Mouse (Mus musculus): ENCODE measurements around the gene Lrrc23. TPM values are rescaled to one million over a fixed set of nuclear protein-coding genes. Genes with fewer than 3 reads are reported as not detected.
A peak's percentile ranks its signal among the peaks of the same experiment; 100 is the strongest.

Gene Lrrc23
- polyA plus RNA-seq, 1 experiment from 2014 or later: 0.13 TPM

DNA sequence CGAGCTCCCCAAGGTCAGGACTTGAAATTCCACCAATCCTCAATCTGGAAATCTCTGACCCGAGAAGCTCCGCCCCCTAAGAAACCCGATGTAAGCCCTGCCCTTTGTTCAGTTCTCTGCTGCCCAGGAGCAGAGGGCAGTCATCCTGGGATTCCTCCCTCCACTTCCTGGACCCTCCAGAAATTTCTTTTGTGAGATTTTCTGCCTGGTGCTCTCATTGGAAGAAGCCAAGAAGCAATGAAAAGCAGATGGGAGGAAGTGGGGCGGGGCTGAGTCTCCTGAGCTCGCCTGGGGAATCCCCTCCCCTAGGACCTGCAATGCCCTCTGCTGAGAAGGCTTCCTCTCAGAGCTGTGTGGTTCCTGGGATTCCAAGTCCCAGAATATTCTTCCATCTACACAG, 2.9 kb upstream of the Lrrc23 start:
- H3K4me1 ChIP-seq (replicated peaks): peaks cover 9% of the 10 kb centered on the region
- H3K4me3 ChIP-seq (replicated peaks): peak overlapping the region; percentile 17; the same call in 1 of the 2 replicates
- H3K27me3 ChIP-seq (replicated peaks): peaks cover 9% of the 10 kb centered on the region
- H3K4me2 ChIP-seq (replicated peaks): peak overlapping the region; percentile 48
- H3K36me3 ChIP-seq: no peaks in the 10 kb centered on the region
- ATAC-seq: peak; percentile 49
- no peak overlapping the region for H3K27ac ChIP-seq
- H3K9me3 ChIP-seq: no peaks in the 10 kb centered on the region
- 0 out of 2 replicates have a peak overlapping the region, but pooled peaks have one; percentile 23 for H3K9ac ChIP-seq
- 19% methylated on average over 6 of the region's 6 CpGs for WGBS

DNA sequence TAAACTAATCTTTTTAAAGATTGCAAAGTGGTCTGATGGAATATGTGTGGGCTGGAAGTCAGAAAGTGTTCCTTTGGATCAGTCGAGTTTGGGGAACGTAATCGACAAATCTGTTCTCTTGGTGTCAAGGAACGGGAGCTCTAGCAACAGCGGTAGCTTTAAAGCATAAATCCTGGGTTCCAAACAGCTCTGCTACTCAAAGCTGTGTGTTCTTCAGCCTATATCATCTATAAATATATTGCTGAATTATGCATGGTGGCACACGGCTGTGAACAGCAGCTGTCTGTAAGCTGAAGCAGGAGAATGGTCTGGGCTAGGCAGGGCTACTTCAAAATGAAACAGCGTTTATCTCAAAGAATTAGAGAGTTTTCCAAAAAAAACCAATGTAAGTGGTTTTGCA, 1.4 kb upstream of the Lrrc23 start:
- no peak overlapping the region for H3K4me3 ChIP-seq (replicated peaks)
- peaks cover 9% of the 10 kb centered on the region for H3K4me1 ChIP-seq (replicated peaks)
- WGBS: 83% methylated on average over 7 of the region's 7 CpGs
- peaks cover 9% of the 10 kb centered on the region for H3K27me3 ChIP-seq (replicated peaks)
- no peak overlapping the region for H3K27ac ChIP-seq
- no peak for ATAC-seq
- no peak overlapping the region for H3K4me2 ChIP-seq (replicated peaks)
- no peaks in the 10 kb centered on the region for H3K36me3 ChIP-seq
- H3K9me3 ChIP-seq: no peaks in the 10 kb centered on the region
- H3K9ac ChIP-seq: no peak overlapping the region

DNA sequence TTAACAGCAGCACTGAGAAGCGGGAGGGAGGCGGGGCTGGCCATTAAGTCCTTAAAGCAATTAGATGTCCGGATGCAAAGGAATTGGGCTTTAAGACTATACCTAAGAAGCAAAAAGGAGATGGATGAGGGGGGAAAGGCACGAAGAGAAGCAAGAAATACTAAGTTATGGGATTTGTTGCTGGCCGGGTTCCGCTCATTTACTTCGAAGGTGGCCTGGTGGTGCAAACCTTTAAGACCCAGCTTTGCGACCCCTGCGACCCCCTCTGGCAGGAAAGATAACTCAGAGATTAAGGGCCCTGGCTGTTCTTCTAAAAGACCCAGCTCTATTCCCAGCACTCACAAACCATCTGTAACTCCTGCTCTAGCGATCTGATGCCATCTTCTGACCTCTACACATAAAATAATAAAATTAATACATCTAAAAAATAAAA, 473 bp upstream of the Lrrc23 start:
- ATAC-seq: no peak
- WGBS: 6% methylated on average over 10 of the region's 10 CpGs

DNA sequence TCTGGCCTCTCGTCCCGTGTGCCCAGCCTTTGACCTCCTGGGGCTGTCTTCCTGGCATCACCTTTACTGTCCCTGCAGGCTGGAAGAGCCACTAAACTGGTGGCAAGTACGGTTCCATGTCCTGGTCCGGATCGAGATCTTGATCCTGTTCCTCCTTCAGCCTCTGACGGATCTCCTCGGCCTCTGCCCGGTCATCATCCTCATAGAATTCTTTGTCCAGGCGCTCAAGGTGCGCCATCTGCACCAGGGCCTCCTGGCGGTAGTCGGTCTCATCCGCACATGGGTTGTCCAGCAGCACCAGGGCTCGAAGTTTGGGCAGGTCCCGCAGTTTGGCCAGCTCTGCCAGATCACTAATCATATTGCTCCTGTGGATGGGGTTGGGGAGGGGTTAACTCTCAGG, 9.0 kb downstream of the Lrrc23 start:
- H3K9me3 ChIP-seq: no peaks in the 10 kb centered on the region
- no peak overlapping the region for H3K4me3 ChIP-seq (replicated peaks)
- no peak overlapping the region for H3K27ac ChIP-seq
- ATAC-seq: no peak
- H3K27me3 ChIP-seq (replicated peaks): 0 out of 2 replicates have a peak, but pooled peaks cover 2% of the 10 kb centered on the region
- no peak overlapping the region for H3K4me2 ChIP-seq (replicated peaks)
- no peak overlapping the region for H3K9ac ChIP-seq
- H3K4me1 ChIP-seq (replicated peaks): peaks cover 24% of the 10 kb centered on the region
- H3K36me3 ChIP-seq: no peaks in the 10 kb centered on the region
- WGBS: 87% methylated on average over 15 of the region's 15 CpGs

More for the DNA sequence above, 473 bp upstream of the Lrrc23 start:
- no peaks in the 10 kb centered on the region for H3K36me3 ChIP-seq
- peak overlapping the region; percentile 33 for H3K4me3 ChIP-seq (replicated peaks)
- no peaks in the 10 kb centered on the region for H3K9me3 ChIP-seq
- H3K4me1 ChIP-seq (replicated peaks): peaks cover 9% of the 10 kb centered on the region
- peaks cover 9% of the 10 kb centered on the region for H3K27me3 ChIP-seq (replicated peaks)
- peak overlapping the region; percentile 28 for H3K9ac ChIP-seq
- no peak overlapping the region for H3K27ac ChIP-seq
- H3K4me2 ChIP-seq (replicated peaks): peak overlapping the region; percentile 76

DNA sequence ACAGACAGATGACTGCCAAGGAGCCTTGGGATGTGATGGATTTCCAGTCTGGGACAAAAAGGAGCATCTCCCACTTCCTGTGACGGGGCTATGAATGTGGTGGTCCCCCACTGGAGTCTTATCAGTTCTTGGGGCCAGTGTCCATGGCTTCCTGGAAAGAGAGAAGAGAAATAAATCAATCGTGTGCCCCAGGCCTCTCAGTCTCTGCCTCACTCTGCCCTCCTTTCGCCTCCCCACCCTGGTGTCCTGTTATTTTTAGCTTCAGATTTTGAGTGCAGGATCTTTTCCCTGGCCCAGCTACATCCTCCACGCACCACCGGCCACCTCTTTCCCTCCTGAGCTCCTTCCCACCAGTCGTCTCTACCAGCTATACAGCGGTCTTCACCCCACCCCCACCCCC, 9.5 kb downstream of the Lrrc23 start:
- Histone ChIP-seq H3K27me3 (replicated peaks) (0 out of 2 replicates have a peak, but pooled peaks cover 2% of the 10 kb centered on the region), H3K4me1 (replicated peaks) (peaks cover 24% of the 10 kb centered on the region), H3K27ac (no peak overlapping the region), H3K36me3 (no peaks in the 10 kb centered on the region), H3K4me2 (replicated peaks) (peak overlapping the region; percentile 96), H3K9me3 (no peaks in the 10 kb centered on the region), H3K9ac (peak overlapping the region; percentile 60; the same call in 1 of the 2 replicates), H3K4me3 (replicated peaks) (peak overlapping the region; percentile 57)
- ATAC-seq: no peak
- WGBS: 62% methylated on average over 7 of the region's 7 CpGs

DNA sequence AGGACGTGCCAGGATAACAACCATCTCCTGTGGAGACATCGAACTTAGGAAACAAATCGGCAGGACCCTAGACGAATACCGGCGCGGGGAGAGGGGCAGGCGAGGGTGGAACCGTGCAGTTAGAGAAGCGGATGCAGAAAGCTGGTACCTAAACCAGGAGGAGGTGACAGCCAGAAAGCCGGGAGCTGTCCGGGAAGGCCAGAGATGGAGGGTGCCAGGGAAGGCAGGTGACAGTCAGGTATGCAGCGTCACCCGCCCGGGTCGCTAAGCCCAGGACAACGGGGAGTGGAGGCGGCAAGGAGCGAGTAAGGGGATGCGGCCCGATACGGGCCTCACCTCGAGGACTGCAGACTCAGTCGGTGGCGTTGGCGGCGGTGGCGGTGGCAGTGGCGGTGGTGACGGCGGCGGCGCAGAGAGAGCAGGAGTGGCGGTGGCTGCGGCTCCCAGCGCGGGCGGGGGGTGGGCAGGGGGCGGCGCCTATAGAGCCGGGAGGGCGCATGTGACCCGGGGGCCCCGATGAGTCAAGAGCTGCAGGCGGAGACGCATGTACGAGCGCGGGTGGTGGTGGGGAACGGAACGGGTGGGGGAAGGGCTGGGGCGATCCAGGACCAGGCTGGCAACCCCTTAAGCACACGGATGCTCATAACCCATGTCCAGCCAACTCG, 10.3 kb downstream of the Lrrc23 start, which contains the start of gene Eno2:
TSS of gene Eno2 (minus strand) at position 573 of the 665 bp plus-strand sequence.
- Histone ChIP-seq H3K27me3 (replicated peaks) (0 out of 2 replicates have a peak, but pooled peaks cover 2% of the 10 kb centered on the region), H3K4me1 (replicated peaks) (peaks cover 24% of the 10 kb centered on the region), H3K36me3 (no peaks in the 10 kb centered on the region), H3K4me2 (replicated peaks) (peak within 1 kb of the TSS; percentile 96), H3K4me3 (replicated peaks) (peak within 1 kb of the TSS; percentile 57), H3K9me3 (no peaks in the 10 kb centered on the region), H3K9ac (peak within 1 kb of the TSS; percentile 60), H3K27ac (no peak within 1 kb of the TSS)
- peak; percentile 77 for ATAC-seq
- WGBS: under 1% methylated on average over 54 of the region's 54 CpGs

DNA sequence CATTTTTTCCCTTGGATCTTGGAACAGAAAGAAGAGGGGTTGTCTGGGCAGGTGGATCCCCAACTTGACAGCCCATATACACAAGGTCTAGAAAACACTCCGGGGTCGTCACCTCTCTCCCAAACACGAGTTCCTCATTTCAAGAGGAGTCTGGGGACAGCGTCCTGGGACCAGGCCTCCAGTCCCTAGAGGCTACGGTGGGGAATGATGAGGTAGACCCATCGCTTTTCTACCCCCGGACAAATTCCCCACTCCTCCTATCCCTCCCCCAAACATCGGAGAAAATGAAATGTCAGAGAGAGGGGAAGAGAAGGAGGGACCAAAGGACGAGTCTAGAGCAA, 10.9 kb downstream of the Lrrc23 start:
- peak overlapping the region; percentile 60 for H3K9ac ChIP-seq
- peak overlapping the region; percentile 96 for H3K4me2 ChIP-seq (replicated peaks)
- H3K4me1 ChIP-seq (replicated peaks): peaks cover 24% of the 10 kb centered on the region
- no peaks in the 10 kb centered on the region for H3K9me3 ChIP-seq
- peak overlapping the region; percentile 57 for H3K4me3 ChIP-seq (replicated peaks)
- 0 out of 2 replicates have a peak, but pooled peaks cover 2% of the 10 kb centered on the region for H3K27me3 ChIP-seq (replicated peaks)
- no peak overlapping the region for H3K27ac ChIP-seq
- ATAC-seq: peak; percentile 19; the same call in 1 of the 2 replicates
- H3K36me3 ChIP-seq: no peaks in the 10 kb centered on the region
- WGBS: 8% methylated on average over 9 of the region's 9 CpGs

DNA sequence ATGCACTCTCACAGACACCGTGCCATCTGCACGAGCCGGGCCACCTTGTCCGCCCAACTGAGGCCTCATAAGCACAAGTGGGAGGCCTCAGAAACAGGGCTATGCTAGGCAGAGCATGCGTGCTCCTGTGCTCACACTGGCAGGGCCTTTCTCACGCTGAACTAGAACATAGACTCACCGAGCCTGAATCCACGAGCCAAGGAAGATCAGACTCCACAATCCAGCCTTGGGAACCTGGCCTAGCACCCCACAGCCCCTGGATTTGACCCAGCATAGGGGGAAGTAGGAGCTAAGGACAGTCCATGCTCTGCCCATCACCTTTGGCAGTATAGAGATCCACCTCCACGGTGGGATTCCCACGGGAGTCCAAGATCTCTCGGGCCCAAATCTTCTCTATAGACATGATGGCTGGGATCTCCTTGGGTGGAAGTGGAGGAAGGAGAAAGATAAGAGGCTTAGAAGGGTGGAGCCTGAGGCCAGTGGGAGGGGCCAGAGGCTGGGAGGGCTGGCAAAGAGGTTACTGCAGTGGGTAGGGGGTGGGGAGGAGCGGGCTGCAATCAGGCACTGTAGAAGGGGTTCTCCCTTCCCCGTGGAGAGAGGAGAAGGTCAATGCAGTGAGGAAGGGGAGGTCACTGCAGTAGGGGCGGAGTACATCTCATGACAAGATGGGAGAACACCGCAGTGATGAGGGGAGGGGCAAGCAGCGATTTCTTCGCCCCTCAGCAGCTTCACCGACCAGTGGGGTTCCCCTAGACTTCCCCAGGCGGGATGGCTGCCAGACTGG, 11.4 kb downstream of the Lrrc23 start:
- Histone ChIP-seq H3K4me3 (replicated peaks) (peak overlapping the region; percentile 57), H3K27ac (no peak overlapping the region), H3K27me3 (replicated peaks) (0 out of 2 replicates have a peak, but pooled peaks cover 2% of the 10 kb centered on the region), H3K4me1 (replicated peaks) (peaks cover 24% of the 10 kb centered on the region), H3K9ac (peak overlapping the region; percentile 60), H3K4me2 (replicated peaks) (peak overlapping the region; percentile 96), H3K36me3 (no peaks in the 10 kb centered on the region), H3K9me3 (no peaks in the 10 kb centered on the region)
- 33% methylated on average over 19 of the region's 19 CpGs for WGBS
- ATAC-seq: peak; percentile 46

DNA sequence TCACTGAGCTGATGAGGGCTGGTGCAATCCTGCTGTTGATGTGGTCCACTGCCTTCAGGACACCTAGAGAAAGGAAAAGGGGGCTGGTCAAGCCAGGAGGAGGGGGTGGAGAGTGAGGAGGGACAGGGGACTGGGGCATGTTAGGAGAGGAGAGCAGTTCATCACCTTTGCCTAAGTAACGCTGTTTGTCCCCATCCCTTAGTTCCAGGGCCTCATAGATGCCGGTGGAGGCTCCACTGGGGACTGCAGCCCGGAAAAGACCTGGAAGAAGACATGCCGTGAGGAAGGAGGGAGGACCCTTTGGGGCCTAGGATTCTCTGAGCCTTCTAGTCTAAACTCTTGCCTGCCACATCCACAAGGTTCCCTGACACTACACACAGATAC, 12.0 kb downstream of the Lrrc23 start:
- ATAC-seq: no peak
- no peak overlapping the region for H3K4me3 ChIP-seq (replicated peaks)
- 65% methylated on average over 4 of the region's 4 CpGs for WGBS
- no peaks in the 10 kb centered on the region for H3K36me3 ChIP-seq
- H3K4me2 ChIP-seq (replicated peaks): peak overlapping the region; percentile 96; the same call in 1 of the 2 replicates
- H3K4me1 ChIP-seq (replicated peaks): peaks cover 24% of the 10 kb centered on the region
- no peak overlapping the region for H3K9ac ChIP-seq
- no peak overlapping the region for H3K27ac ChIP-seq
- 0 out of 2 replicates have a peak, but pooled peaks cover 2% of the 10 kb centered on the region for H3K27me3 ChIP-seq (replicated peaks)
- H3K9me3 ChIP-seq: no peaks in the 10 kb centered on the region

DNA sequence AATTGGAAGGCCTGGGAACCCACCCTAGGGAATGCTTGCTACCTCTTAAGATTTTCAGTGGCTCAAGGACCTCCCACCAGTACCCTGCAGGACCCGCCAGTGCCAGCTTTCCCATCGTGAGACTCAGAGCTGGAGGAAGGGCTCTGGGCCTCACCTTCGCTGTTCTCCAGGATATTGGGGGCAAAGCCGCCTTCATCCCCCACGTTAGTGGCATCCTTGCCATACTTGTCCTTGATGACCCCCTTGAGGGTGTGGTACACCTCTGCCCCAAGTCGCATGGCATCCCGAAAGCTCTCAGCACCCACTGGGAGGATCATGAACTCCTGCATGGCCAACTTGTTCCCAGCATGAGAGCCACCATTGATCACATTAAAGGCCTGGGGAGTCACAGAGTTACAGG, 13.6 kb downstream of the Lrrc23 start:
- 89% methylated on average over 7 of the region's 7 CpGs for WGBS
- Histone ChIP-seq H3K4me3 (replicated peaks) (no peak overlapping the region), H3K27ac (no peak overlapping the region), H3K4me2 (replicated peaks) (no peak overlapping the region), H3K27me3 (replicated peaks) (0 out of 2 replicates have a peak, but pooled peaks cover 2% of the 10 kb centered on the region), H3K9me3 (no peaks in the 10 kb centered on the region), H3K4me1 (replicated peaks) (peaks cover 24% of the 10 kb centered on the region), H3K9ac (no peak overlapping the region), H3K36me3 (no peaks in the 10 kb centered on the region)
- ATAC-seq: no peak

DNA sequence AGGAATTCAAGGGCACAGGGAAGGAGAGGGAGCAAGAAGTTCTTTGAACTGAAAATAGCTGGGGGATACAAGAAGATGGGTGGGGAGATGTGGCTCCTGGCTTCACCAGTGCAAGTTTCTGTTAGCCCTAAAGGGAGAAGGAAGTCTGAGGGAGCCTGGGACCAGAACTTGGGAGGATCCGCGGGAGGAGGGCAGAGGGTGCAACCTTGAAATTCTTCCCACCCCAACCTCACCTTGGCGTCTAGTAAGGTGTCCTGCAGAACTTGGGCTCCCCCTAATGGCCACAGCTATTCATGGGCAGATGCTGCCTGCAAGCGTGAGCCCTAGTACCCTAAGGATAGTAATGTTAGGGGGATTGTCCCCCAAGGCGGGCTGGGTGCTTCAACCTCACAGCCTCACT, 20.3 kb downstream of the Lrrc23 start:
- peak; percentile 37 for ATAC-seq
- Histone ChIP-seq H3K27me3 (replicated peaks) (no peaks in the 10 kb centered on the region), H3K9me3 (no peaks in the 10 kb centered on the region), H3K36me3 (no peaks in the 10 kb centered on the region), H3K4me3 (replicated peaks) (no peak overlapping the region; the same call in 1 of the 2 replicates), H3K4me1 (replicated peaks) (peaks cover 30% of the 10 kb centered on the region), H3K27ac (peak overlapping the region; percentile 96), H3K9ac (peak overlapping the region; percentile 29; the same call in 1 of the 2 replicates), H3K4me2 (replicated peaks) (peak overlapping the region; percentile 75)
- WGBS: 2% methylated on average over 5 of the region's 5 CpGs

DNA sequence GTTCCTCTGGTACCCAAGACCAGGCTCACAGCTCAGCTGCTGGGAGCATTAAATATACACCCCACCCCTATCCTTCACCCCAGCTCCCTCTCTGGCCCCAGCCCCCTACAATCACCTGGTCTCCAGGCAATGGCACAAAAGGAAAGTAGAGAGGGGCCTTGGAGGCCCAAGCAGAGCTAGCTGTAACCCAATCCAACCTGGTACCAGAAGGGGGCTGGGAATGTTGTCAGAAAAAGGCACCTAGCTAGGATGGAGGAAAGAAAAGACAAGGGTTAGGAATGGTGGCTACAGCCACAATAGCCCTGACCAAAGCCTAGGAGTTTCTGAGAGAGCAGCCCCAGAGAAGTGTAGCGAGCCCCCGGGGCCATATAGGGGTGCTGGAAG, 20.7 kb downstream of the Lrrc23 start:
- Histone ChIP-seq H3K4me3 (replicated peaks) (no peak overlapping the region; the same call in 1 of the 2 replicates), H3K27ac (peak overlapping the region; percentile 96), H3K9me3 (no peaks in the 10 kb centered on the region), H3K9ac (peak overlapping the region; percentile 29; the same call in 1 of the 2 replicates), H3K36me3 (no peaks in the 10 kb centered on the region), H3K4me1 (replicated peaks) (peaks cover 34% of the 10 kb centered on the region), H3K4me2 (replicated peaks) (peak overlapping the region; percentile 75), H3K27me3 (replicated peaks) (no peaks in the 10 kb centered on the region)
- WGBS: 37% methylated on average over 2 of the region's 2 CpGs
- ATAC-seq: no peak

All from intestine, embryonic 15.5 days (tissue).